Mouse (Mus musculus) lung, adult 2 months (tissue): Measurements from ENCODE around the gene Slc5a4b.

ENCODE experiments used
- CTCF ChIP-seq: fragments of 200-500 bp; IDR thresholded peaks from 2 replicates; pipeline ENCODE4 v1.5.1; 2011; ENCODE audit warnings: mild to moderate bottlenecking, low read length, control low read depth; ENCODE audit not compliant: insufficient read depth
- POLR2A ChIP-seq: fragments of 200-500 bp; IDR thresholded peaks from 2 replicates; pipeline ENCODE4 v1.6.1; 2011; ENCODE audit warnings: low read depth, mild to moderate bottlenecking, control low read depth, low read length, borderline replicate concordance; ENCODE audit errors: extremely low read depth

GRCm38 (mm10) chr10:76146846-76147245 is 36.1 kb upstream of the Slc5a4b start:
- TF ChIP-seq CTCF (no peak), POLR2A (no peak)
